Mouse (Mus musculus): ENCODE data around the gene Fmo1.

Fmo1 gene

GRCm38 (mm10) chr1:162866280-162866681 is at the start of gene Fmo1:
Gene Fmo1, minus strand, starts transcription at chr1:162866610.
- DNase-seq (ENCODE audit: low spot score) = no peak

- DNase-seq (ENCODE audit: low spot score) = no peak
Measured at GRCm38 (mm10) chr1:162914932-162915556, 48.6 kb upstream of the Fmo1 start.

- no peak for DNase-seq (ENCODE audit: low spot score)
Measured at GRCm38 (mm10) chr1:162912085-162912484, 45.7 kb upstream of the Fmo1 start.

GRCm38 (mm10) chr1:162901879-162902278 is 35.5 kb upstream of the Fmo1 start:
- DNase-seq (ENCODE audit: low spot score) = no peak

- DNase-seq (ENCODE audit: low spot score) = no peak
Measured at GRCm38 (mm10) chr1:162897838-162898811, 31.7 kb upstream of the Fmo1 start, which contains the start of gene Fmo2. Gene Fmo2, minus strand, starts transcription at chr1:162898726.

- DNase-seq (ENCODE audit: low spot score) = no peak
Measured at GRCm38 (mm10) chr1:162895900-162896299, 29.5 kb upstream of the Fmo1 start.

GRCm38 (mm10) chr1:162893014-162893413 is 26.6 kb upstream of the Fmo1 start:
- no peak for DNase-seq (ENCODE audit: low spot score)

- DNase-seq (ENCODE audit: low spot score) = no peak
Measured at GRCm38 (mm10) chr1:162891980-162892451, 25.6 kb upstream of the Fmo1 start.

- DNase-seq (ENCODE audit: low spot score) = no peak
Measured at GRCm38 (mm10) chr1:162888646-162889045, 22.2 kb upstream of the Fmo1 start.

GRCm38 (mm10) chr1:162887644-162888043 is 21.2 kb upstream of the Fmo1 start:
- DNase-seq (ENCODE audit: low spot score) = no peak

- no peak for DNase-seq (ENCODE audit: low spot score)
Measured at GRCm38 (mm10) chr1:162886138-162886816, 19.9 kb upstream of the Fmo1 start.

GRCm38 (mm10) chr1:162882681-162883080 is 16.3 kb upstream of the Fmo1 start:
- no peak for DNase-seq (ENCODE audit: low spot score)

- no peak for DNase-seq (ENCODE audit: low spot score)
Measured at GRCm38 (mm10) chr1:162879595-162880369, 13.4 kb upstream of the Fmo1 start.

GRCm38 (mm10) chr1:162875091-162875490 is 8.7 kb upstream of the Fmo1 start:
- no peak for DNase-seq (ENCODE audit: low spot score)

GRCm38 (mm10) chr1:162871701-162872311 is 5.4 kb upstream of the Fmo1 start:
- DNase-seq (ENCODE audit: low spot score) = no peak

- no peak for DNase-seq (ENCODE audit: low spot score)
Measured at GRCm38 (mm10) chr1:162870978-162871377, 4.6 kb upstream of the Fmo1 start.

- no peak for DNase-seq (ENCODE audit: low spot score)
Measured at GRCm38 (mm10) chr1:162867396-162867795, 986 bp upstream of the Fmo1 start.

- no peak for DNase-seq (ENCODE audit: low spot score)
Measured at GRCm38 (mm10) chr1:162865493-162865830, 948 bp downstream of the Fmo1 start.

GRCm38 (mm10) chr1:162864816-162865492 is 1.5 kb downstream of the Fmo1 start:
- no peak for DNase-seq (ENCODE audit: low spot score)

- DNase-seq (ENCODE audit: low spot score) = no peak
Measured at GRCm38 (mm10) chr1:162864279-162864678, 2.1 kb downstream of the Fmo1 start.

- no peak for DNase-seq (ENCODE audit: low spot score)
Measured at GRCm38 (mm10) chr1:162863579-162863978, 2.8 kb downstream of the Fmo1 start.
